Mouse (Mus musculus): Measurements from ENCODE around the gene Mtmr10.

The Mtmr10 gene

GRCm38 (mm10) chr7:64371940-64372878, 84.8 kb downstream of the Mtmr10 start:
- no peak for DNase-seq (ENCODE audit: low read depth, low spot score)

GRCm38 (mm10) chr7:64373147-64373829, 85.8 kb downstream of the Mtmr10 start:
- peak; percentile 6 for DNase-seq (ENCODE audit: low read depth, low spot score)

- DNase-seq (ENCODE audit: low read depth, low spot score), result peak; percentile 87
Observed at GRCm38 (mm10) chr7:64373830-64374562, 86.5 kb downstream of the Mtmr10 start, which contains the start of gene Fan1. Fan1 (minus strand) TSS chr7:64374095.
